Mouse (Mus musculus) right cerebral cortex, postnatal 36 days (tissue): ENCODE results near the gene Pigv.
A peak's percentile ranks its signal among the peaks of the same experiment; 100 is the strongest.

Source experiments
- DNase-seq, 2 experiments: peaks; one replicate each; pipeline ENCODE4 v3.0.0; 2022; ENCODE audit warnings: low spot score in 2 of 2, mixed read lengths in 1 of 2

Gene Pigv

DNA sequence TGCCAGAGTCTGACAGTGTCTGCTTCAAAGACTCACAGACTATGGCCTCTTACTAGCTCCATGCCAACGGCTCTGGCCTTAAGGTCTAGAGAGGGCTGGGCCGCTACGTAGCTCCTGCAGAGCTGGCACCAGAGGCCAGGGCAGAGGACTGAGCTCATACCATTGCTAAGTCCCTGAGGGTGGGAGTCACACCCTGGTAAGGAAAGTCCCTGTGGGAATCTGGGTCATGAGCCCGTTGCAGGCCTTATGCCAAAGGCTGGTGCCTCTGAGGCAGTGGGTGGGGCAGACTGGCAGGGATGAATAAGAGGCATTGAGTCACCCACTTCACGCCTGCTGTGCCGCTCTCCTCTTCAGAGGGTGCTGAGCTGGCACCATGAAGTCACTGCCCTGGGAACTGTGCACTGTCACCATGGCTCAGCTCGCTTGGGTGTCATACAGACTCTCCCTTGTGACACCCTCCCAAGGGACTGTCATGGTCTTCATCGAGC lies 58.1 kb downstream of the Pigv start:
- peak; percentile 68 to 80 for DNase-seq

DNA sequence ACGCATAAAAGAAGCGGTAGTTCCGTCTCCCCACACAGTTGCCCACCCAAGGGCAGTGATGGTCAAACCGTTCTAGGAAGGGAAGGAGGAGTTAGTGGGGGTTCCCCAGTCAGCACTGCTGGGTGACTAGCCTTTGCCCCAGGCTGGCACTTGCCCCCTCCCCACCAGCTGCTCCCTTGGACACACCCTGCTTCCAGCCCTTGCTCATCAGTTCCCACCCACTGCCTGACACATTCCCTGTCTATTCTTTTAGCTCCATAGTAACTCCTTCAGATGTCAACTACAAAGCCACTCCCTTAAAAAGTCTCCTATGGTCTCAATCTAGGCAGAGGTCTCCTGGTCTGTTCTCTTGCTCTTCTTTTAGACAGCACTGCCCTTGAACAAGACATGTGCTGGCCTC lies 58.6 kb downstream of the Pigv start:
- no peak for DNase-seq

DNA sequence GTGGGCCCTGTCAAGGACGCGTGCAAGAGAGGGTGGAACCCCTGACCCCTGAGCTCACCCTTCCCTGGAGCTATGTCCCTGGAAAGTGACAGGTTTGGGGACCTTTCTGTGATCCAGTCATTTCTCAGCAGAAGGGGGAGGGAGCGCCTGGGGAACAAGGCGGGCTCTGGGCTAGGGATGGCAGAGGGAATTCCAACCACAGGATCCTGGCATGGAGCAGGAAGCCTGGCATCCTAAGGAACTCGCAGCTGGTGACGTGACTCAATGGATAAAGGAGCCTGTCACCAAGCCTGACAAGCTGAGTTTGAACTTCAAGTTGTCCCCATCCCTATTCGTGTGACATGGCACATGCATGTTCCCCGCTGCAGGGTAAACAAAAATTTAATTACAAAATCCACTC lies 59.4 kb downstream of the Pigv start:
- no peak for DNase-seq

DNA sequence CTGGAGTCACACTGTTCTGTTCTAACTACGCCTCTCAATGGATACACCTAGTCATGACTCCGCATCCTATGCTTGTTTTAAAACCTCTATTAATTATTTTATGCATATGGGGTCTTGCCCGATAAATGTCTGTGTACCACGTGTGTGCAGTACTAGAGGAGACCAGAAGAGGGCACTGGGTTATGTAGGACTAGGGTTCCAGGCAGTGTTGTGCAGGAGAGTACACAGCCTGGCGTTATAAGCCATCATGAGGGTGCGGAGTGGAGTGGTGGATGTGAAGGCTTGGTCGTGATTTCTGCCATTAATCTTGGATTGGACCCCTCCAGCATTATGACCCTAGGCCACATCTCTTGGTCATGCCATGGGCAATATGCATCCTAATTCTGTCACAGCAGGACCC lies 60.0 kb downstream of the Pigv start:
- DNase-seq: no peak

DNA sequence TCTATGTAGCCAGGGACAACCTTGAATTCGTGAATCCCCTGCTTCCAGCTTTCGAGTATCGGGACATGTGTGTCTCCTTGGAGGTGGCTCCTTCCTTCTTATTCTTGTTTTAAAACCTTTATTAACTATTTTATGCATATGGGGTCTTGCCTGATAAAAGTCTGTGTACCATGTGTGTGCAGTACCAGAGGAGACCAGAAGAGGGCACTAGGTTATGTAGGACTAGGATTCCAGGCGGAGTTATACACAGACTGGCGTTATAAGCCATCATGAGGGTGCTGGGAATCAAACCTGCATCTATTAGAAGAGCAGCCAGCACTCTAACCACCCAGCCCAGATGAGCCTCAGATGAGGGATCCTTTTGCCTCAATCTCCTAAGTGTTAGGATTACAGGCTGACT lies 60.6 kb downstream of the Pigv start:
- DNase-seq: no peak
